Mouse (Mus musculus) liver, adult 2 months (tissue): ENCODE results near the gene Rgs7bp. TPM values are rescaled to one million over a fixed set of nuclear protein-coding genes. Genes with fewer than 3 reads are reported as not detected.

Experiments
- DNase-seq: peaks from one replicate; pipeline ENCODE4 v3.0.0-alpha.2; 2011; ENCODE audit warnings: low read depth, low spot score; ENCODE audit errors: extremely low read depth
- H3K27ac ChIP-seq: fragments of 200-500 bp; replicated peaks from 2 replicates; pipeline ENCODE4 v1.5.1; 2012; ENCODE audit warnings: low read depth, mild to moderate bottlenecking, control low read depth, inconsistent platforms, low read length; ENCODE audit not compliant: insufficient read depth
- H3K27me3 ChIP-seq: fragments of 200-500 bp; 2 replicates; pipeline ENCODE4 v1.6.1; 2012; ENCODE audit warnings: mild to moderate bottlenecking, moderate library complexity, low read length, inconsistent platforms; ENCODE audit not compliant: control insufficient read depth, insufficient read depth
- H3K36me3 ChIP-seq: fragments of 200-500 bp; 2 replicates; pipeline ENCODE4 v1.6.1; 2012; ENCODE audit warnings: low read length, inconsistent platforms; ENCODE audit not compliant: control insufficient read depth, insufficient read depth
- H3K4me1 ChIP-seq: fragments of 200-500 bp; 2 replicates; pipeline ENCODE4 v1.6.1; 2011; ENCODE audit warnings: low read length; ENCODE audit not compliant: control insufficient read depth, insufficient read depth
- H3K4me3 ChIP-seq: fragments of 200-500 bp; 2 replicates; pipeline ENCODE4 v1.5.1; 2011; ENCODE audit warnings: low read depth, mild to moderate bottlenecking, control low read depth, low read length, moderate library complexity; ENCODE audit not compliant: insufficient read depth
- H3K79me2 ChIP-seq: fragments of 200-500 bp; 2 replicates; pipeline ENCODE4 v1.6.1; 2012; ENCODE audit warnings: inconsistent platforms, mild to moderate bottlenecking, low read length, moderate library complexity; ENCODE audit not compliant: control insufficient read depth, insufficient read depth
- H3K9ac ChIP-seq: fragments of 200-500 bp; 2 replicates; pipeline ENCODE4 v1.6.1; 2012; ENCODE audit warnings: low read depth, mild to moderate bottlenecking, control low read depth, inconsistent platforms, low read length
- CTCF ChIP-seq: fragments of 200-500 bp; IDR thresholded peaks from 2 replicates; pipeline ENCODE4 v1.5.1; 2011; ENCODE audit warnings: low read depth, low read length, control low read depth
- POLR2A ChIP-seq: fragments of 200-500 bp; IDR thresholded peaks from 2 replicates; pipeline ENCODE4 v1.6.1; 2011; ENCODE audit warnings: low read length, control low read depth; ENCODE audit not compliant: insufficient read depth; ENCODE audit errors: extremely low read depth
- WGBS: fragments of 180-500 bp; shearing (Covaris S2); methylation state at CpG from one replicate; pipeline ENCODE4 v1.1.7; 2018; 5-methylcytosine and 5-hydroxymethylcytosine counted together
- polyA plus RNA-seq: library from polyadenylated mRNA; depleted of rRNA; stranded (reverse); fragments of >200 nt; gene quantifications from 2 replicates; pipeline ENCODE4 v1.2.3, GENCODE M21; 2012
- total RNA-seq: library from RNA; depleted of rRNA; stranded (reverse); fragments of >200 nt; gene quantifications from 2 replicates; pipeline ENCODE4 v1.2.3, GENCODE M21; 2014

The Rgs7bp gene
- total and polyA plus RNA-seq, 2 experiments, result 0.12 to 0.46 TPM

GRCm38 (mm10) chr13:104960951-104961715 lies 93.6 kb downstream of the Rgs7bp start:
- Histone ChIP-seq H3K4me1 (no peaks in the 10 kb centered on the region), H3K27me3 (no peaks in the 10 kb centered on the region), H3K4me3 (no peak overlapping the region), H3K36me3 (no peaks in the 10 kb centered on the region), H3K9ac (no peak overlapping the region), H3K79me2 (no peaks in the 10 kb centered on the region), H3K27ac (no peak overlapping the region)
- TF ChIP-seq CTCF (no peak), POLR2A (no peak)
- WGBS, result 74% methylated on average over 14 of the region's 14 CpGs
- DNase-seq, result no peak

- 80% methylated on average over 7 of the region's 7 CpGs for WGBS
Measured at GRCm38 (mm10) chr13:104960206-104960928, 94.4 kb downstream of the Rgs7bp start.

GRCm38 (mm10) chr13:104959733-104960132 lies 95.0 kb downstream of the Rgs7bp start:
- no peaks in the 10 kb centered on the region for H3K36me3 ChIP-seq
- TF ChIP-seq POLR2A, result no peak
- no peak for TF ChIP-seq CTCF
- no peak overlapping the region for H3K4me3 ChIP-seq
- 83% methylated on average over 4 of the region's 4 CpGs for WGBS
- no peaks in the 10 kb centered on the region for H3K27me3 ChIP-seq
- no peak for DNase-seq
- H3K9ac ChIP-seq, result no peak overlapping the region
- H3K27ac ChIP-seq, result no peak overlapping the region
- no peaks in the 10 kb centered on the region for H3K79me2 ChIP-seq
- H3K4me1 ChIP-seq, result no peaks in the 10 kb centered on the region

More at GRCm38 (mm10) chr13:104960206-104960928, 94.4 kb downstream of the Rgs7bp start:
- no peaks in the 10 kb centered on the region for H3K36me3 ChIP-seq
- no peaks in the 10 kb centered on the region for H3K4me1 ChIP-seq
- no peak overlapping the region for H3K27ac ChIP-seq
- H3K79me2 ChIP-seq, result no peaks in the 10 kb centered on the region
- TF ChIP-seq POLR2A (no peak), CTCF (no peak)
- H3K4me3 ChIP-seq, result no peak overlapping the region
- no peak overlapping the region for H3K9ac ChIP-seq
- no peaks in the 10 kb centered on the region for H3K27me3 ChIP-seq
- no peak for DNase-seq

GRCm38 (mm10) chr13:104947958-104948357 lies 106.8 kb downstream of the Rgs7bp start:
- DNase-seq, result peak; percentile 68
- H3K27ac ChIP-seq, result no peak overlapping the region
- H3K27me3 ChIP-seq, result no peaks in the 10 kb centered on the region
- TF ChIP-seq CTCF (peak; percentile 58), POLR2A (no peak)
- WGBS, result under 1% methylated on average over 7 of the region's 7 CpGs
- H3K79me2 ChIP-seq, result no peaks in the 10 kb centered on the region
- no peak overlapping the region for H3K9ac ChIP-seq
- H3K4me3 ChIP-seq, result no peak overlapping the region
- H3K4me1 ChIP-seq, result no peaks in the 10 kb centered on the region
- no peaks in the 10 kb centered on the region for H3K36me3 ChIP-seq

GRCm38 (mm10) chr13:104940483-104940882 lies 114.2 kb downstream of the Rgs7bp start:
- TF ChIP-seq CTCF, result no peak
- Histone ChIP-seq H3K4me1 (no peaks in the 10 kb centered on the region), H3K27ac (no peak overlapping the region), H3K79me2 (no peaks in the 10 kb centered on the region), H3K4me3 (no peak overlapping the region), H3K9ac (no peak overlapping the region), H3K27me3 (no peaks in the 10 kb centered on the region), H3K36me3 (no peaks in the 10 kb centered on the region)
- no peak for DNase-seq
- 95% methylated on average over 8 of the region's 8 CpGs for WGBS

- no peak overlapping the region for H3K27ac ChIP-seq
- TF ChIP-seq CTCF (peak; percentile 23), POLR2A (no peak)
- no peak overlapping the region for H3K9ac ChIP-seq
- WGBS, result 5% methylated on average over 4 of the region's 4 CpGs
- no peaks in the 10 kb centered on the region for H3K36me3 ChIP-seq
- H3K4me3 ChIP-seq, result no peak overlapping the region
- H3K4me1 ChIP-seq, result no peaks in the 10 kb centered on the region
- H3K79me2 ChIP-seq, result no peaks in the 10 kb centered on the region
- peak; percentile 45 for DNase-seq
- no peaks in the 10 kb centered on the region for H3K27me3 ChIP-seq
Measured at GRCm38 (mm10) chr13:104939856-104940255, 114.9 kb downstream of the Rgs7bp start.
